Mouse (Mus musculus): ENCODE measurements at regions not wholly inside any gene's neighbourhood (a gene's known extent, or its start where the extent isn't known, plus 50 kb on each side); places are given as distances from the start of the nearest gene placed in this dataset.
"Not testable (repeated sequence)": the region's sequence is repeated elsewhere in the genome, so short reads cannot be mapped to it uniquely, and the experiment has no call there.

DNA sequence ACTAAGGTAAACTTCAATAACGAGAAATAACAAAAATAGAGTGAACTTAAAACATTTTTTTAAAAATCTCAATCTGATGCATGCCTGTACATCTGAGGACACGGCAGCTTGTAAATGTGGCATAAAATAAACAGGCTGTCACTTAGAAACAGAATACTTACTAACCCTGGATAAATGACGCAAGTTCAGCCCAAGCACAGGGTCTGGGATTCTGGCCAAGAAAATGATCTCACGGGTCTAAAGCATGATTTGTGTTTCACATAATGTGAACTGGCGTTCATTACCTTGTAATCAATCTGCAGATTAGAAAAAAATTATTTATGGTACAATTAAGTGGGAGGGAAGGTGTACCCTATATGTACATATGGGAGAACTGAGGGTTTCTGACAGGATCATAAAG, 512.1 kb upstream of the Vrk2 start:
- no peak for DNase-seq

DNA sequence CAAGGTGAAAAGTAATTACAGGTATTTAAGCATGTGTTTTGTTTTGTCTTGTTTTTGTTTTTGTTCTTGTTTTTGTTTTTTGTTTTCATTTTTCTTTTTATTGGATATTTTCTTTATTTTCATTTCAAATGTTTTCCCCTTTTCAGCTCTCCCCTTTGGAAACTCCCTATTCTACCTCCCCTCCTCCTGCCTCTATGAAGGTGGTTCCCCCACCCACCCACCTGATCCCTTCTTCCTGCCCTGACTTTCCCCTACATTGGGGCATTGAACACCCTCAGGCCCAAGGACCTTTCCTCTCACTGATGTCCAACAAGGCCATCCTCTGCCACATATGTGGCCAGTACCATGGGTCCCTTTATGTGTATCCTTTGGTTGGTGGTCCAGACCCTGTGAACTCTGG, 509.1 kb upstream of the Vrk2 start:
- no peak for DNase-seq

DNA sequence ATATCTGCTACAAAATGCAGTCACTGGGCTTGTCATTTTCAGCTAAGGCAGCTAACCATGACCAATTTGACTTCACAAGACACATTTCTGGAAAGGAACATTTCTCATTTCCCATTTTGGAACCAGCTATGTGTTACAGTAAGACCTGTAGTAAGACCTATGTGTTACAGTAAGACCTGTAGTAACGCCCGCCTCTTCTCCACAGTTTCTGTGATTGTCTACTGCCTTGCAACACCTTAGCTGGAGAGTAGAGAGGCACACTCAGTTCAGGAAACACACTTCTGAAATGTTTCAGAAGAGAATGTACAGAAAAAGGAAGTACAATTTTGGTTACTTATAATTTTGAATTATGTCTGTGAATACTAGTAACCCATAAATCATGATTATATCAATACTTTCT, 508.2 kb upstream of the Vrk2 start:
- no peak for DNase-seq

DNA sequence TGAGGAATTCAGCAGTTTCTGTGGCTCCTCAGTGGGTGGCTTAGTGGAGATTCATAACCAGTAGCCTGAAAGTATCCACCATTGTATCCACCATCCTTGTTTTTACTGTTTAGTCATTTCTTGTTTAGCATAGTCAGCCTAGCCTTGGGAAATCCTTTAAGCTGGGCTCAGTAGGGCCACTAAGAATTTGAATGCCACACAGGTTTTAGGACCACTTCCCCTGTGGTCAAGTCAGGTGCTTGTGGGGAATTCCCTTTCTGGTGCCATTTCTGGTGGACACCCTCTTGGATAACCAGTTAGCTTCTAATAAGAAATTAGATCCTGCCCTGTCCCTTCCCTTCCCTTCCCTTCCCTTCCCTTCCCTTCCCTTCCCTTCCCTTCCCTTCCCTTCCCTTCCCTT, 502.8 kb upstream of the Vrk2 start:
- no peak for DNase-seq

DNA sequence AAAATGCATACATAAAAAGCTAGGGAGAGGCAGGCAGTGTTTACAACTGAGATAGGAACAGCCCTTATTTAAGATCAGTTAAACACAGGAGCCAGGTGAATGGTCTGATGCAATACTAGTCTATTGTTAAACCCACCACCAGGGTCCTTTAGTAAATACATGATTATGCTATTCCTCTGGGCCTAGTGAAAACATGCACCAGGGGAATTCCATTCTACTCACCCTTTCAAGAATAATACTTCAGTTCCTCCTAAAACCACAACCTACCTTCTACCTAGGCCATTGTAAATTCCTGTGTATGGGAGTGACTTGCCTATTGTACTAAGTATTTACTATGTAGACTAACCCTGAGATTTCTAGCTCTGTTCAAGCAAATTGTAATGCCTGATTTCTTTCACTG, 501.7 kb upstream of the Vrk2 start:
- DNase-seq = not testable (repeated sequence)

DNA sequence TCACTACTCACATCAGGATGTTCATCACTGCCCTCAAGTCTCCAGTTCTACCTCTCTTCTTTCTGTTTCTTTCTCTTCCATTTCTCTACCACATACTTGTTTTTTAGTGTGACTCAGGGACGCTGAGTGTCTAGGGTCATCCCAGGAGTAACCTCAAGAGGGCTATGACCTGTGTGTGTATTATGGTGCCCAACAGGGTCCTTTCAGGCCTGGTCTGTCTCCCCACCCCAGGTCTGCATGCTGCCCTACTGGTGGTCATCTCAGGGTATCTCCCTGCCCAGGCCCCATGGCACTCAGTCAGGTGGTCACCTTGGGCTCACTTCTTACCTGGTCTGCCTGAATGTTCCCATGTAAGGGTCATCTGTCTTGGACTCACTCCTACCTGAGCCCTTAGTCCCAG, 492.7 kb upstream of the Vrk2 start:
- DNase-seq = no peak

DNA sequence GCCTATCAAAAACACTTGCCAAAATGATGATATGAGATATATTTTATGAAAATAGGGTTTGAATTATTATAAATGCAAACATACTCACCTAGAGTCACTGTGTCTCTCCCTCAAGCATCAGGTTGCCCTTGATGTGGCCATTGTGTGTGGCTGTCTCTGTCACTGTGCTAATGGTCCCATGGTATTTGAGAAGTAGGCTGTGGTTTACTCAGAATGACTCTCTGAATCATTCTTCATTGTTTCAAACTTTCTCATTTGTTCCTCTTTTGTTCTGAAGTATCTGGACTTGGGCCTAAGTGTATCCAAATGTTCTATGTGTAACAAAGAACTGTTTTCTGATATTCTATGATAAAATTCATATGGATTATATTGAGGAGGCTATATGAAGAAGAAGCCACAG, 487.4 kb upstream of the Vrk2 start:
- DNase-seq = no peak

DNA sequence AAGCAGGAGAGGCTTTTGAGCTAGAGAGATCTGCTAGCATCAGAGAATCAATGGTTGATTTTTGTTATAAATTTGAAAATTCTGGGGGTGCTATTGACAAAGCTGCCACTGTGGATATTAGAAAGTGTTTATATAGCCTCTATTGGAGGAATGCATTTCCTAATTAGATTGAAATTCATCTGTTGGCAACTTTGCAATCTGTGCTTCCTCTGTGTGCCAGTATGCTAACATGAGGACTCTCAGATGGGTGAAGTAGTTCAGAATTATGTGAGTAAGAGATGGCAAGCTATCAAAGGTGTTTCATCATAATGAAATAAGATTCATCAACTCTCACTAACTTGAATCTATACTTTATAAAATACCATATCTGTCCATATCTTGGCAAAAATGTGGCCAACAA, 476.6 kb upstream of the Vrk2 start:
- no peak for DNase-seq

DNA sequence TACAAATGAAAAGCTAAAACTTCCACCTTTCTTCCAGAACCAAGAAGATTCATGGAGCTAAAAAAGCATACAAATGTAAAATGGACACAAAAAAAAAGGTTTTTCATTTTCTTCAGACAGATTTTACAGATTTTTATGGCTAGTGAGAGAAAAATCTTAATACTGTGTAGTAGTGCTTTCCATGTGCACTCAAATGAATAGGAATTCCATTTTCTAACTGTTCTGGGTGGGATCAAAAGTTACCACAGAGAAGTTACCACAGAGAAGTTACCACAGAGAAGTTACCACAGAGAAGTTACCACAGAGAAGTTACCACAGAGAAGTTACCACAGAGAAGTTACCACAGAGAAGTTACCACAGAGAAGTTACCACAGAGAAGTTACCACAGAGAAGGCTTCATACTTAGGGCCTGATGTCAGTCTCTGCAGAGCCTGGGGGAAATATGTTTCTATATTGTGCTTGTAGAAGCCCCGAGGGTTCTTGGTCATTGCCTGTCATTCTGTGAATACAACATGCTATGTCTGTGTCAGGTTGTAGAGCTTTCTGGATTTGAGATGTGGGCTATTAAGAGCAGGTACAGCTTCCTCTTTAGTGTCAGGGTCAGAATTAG, 433.5 kb upstream of the Vrk2 start:
- DNase-seq = no peak

DNA sequence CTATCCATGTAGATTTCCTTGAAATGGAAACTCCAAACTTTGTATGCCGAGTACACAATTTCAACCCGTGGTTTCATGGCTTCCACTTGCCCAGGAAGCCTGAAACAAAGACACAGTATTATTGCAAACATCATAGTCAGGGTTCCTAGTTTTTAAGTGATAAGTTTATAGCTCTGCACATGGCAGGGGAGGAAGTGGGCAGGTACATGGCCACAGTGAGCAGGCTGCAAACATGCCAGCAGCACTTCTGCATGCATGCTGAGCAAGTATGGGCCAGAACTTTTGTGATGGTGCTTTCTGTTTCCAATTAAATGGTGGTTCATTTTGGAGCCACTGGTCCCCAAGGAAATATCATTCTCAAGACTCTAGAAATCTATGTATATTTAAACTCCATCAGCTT, 431.7 kb upstream of the Vrk2 start:
- no peak for DNase-seq

DNA sequence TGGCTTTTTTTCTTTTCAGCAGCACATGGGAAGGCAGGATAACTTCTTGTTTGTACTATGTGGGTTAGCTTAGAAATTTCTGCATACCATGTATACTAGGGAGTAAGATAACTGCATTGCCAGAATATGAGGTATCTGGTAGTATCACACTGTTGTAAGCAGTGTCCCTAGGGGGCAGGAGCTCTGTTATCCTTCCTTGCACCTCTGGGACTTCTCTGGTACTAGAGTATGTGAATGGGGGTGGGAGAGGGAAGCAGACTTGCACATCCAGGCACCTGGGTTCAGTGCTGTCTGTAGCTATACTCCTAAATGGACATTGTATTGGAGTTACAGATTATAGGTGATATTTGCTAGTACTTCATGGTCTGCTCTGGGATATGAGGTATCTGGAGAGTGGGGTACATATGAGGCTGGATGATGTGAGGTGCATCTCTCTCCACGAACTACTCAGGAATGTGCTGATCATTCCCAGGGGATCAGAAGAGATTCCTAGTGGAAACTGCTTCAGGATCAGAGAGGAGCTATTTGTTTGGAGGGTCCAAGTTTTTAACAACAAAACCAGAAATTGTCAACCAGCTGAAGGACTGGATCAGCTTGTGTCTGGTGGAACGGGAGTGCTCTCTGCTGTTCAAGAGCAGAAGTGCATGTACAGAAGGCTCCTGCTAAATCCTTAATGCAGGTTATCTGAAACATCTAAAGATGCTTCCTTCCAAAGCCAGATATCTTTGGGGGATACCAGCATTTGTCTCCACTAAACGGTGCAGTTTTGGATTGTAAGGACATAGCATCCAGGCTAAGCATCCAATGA, 402.7 kb upstream of the Vrk2 start:
- peak in 1 of 2 experiments; percentile 2 for DNase-seq

DNA sequence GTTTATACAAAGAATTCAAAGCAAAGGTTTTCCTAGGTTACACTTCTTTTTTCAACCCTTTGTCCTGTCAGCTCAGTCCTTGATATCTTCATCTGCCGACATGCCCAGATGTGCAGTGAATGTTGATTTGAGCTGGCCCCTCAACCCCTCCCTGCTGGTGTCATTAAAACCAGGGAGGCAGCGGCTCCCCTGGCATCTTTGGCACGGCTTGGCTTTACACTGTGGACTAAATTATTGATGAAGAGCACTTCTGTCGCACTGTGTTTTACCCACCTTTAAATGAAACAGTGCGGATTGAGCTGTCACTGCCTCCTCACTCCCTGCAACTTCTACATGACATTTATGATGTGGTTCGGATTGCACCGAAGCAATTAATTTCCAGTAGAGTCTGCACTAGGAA, 387.4 kb upstream of the Vrk2 start:
- no peak for DNase-seq

DNA sequence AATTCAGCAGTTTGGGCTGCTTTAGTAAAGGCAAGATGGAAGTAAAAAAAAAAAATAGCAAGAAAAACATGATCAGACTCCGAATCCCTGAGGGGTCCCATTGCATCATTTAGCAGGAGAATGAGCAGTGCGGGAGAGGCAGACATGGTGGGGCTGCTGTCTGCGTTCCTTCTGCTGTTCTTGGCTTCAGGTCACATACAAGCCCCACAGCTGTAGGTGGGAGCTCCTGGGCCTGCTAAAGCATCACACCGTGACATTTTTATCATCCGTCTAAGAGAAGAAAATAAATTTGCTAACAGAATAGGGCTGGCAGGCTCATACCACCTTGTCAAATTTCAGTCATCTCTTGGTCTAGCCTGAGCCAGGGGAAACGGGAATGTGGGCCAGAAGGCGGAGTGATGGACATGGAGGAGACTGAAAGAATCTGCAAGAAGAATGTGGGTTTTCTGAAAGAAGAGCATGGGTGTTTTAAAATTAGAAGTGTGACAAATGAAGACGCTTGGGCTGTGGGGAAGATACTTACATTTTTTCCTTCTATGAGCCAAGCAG, 378.8 kb upstream of the Vrk2 start:
- DNase-seq = no peak

DNA sequence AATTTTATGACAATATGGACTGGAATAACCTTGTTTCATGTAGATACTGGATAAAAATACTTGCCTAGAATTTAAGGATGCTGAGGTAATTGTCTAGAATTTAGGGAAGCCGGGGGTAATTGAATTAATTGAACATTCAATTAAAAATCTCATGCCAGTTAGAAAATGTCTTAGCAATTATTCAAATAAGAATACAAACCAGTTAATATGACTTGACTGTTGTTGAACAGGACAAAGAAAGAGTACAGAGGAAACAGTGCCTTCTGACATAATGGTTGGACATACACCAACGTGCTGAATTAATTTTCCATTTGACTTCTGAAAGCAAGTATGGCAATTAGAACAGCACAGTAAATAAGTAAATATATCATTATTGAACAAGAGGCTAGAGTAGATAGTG, 377.4 kb upstream of the Vrk2 start:
- DNase-seq = no peak

DNA sequence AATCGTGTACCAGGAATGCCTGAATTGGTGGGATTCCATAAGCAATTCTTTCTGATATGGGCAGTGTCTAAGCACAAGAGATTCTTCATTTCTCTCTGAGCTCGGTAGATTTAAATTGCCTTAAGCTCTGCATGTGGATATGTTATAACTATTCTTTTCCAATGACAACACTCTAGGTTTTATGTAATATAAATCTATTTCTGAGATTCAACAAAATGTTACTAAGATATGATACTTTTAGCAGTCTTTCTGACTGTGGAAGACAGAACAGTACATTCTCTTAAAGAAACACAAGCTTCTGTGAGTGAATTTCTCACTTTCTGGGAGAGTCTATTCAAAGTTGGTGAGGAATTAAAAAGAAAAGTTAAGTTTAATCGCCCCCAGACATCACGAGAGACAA, 373.6 kb upstream of the Vrk2 start:
- DNase-seq = no peak

DNA sequence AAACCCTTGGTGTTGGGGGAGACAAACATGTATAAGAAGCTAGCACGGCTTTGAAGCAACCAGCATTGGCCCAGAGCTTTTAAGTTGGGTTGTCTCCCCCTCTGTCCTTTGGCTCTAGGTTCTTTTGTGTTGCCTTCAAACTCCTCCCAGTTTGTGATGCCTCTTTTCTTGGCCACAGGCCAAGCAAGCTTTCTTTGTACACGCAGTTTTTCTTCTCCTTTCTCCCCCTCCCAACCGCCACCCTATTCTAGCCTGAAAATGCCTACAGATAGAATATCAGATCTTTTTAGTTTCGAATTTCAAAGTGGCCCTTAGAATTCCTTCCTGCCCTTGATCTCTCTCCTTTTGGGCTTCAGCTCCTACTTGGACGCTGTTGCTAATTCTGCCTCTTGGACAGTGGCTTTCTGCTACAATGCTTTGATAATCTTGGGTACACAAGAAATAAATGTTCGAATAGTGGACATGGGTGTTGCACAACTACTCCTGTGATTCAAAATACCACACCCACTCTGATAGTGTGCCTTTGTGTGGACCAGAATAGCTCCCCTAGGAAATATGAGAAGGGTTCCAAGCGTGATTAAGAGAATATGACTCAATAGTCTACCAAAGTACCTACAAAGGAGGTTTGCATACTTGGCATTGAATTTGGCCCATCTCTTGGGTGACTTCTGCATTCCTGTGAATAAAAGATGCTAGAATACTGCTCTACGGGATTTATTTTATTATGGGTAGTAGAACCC, 369.3 kb upstream of the Vrk2 start:
- DNase-seq = no peak

DNA sequence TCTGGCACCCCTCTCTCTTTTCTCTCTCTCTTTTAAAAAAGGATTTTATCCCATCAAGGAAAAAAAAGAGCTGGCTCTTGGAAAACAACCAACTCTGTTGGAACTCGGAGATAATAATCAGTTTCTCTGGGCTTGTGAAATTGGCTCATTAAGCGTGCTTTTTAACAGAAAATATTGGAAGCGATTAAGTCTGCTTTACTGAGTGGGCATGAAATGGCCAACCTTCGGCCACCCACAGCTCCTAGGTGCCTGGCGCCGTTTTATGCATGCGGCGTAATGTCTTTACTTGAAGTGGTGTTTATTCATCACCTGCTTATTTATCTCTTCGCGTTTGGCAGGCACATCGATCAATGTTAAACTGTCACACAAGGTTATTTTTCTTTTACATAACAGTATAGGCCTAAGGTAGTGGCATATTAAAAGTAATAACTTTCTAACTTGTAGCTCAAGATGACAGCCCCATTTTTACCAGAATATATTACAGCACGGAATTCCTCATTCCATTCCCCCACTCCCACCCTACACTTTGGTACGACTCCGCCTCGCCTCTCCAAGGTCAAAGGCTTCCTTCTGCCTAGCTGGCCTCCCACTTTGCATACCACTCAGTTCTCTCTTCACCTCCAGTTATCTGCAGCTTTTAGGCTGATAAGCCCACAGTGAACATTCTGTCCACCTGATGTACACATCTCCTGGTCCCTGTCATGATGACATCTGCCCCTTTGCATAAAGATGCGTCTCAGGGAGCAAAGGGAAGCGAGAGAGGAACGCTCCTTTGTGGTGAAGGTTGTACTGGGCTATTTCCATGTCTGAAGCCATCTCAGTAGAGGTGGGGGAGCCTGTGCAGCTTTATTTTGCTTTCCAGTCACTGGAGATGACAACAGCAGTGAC, 368.5 kb upstream of the Vrk2 start:
- DNase-seq = no peak

DNA sequence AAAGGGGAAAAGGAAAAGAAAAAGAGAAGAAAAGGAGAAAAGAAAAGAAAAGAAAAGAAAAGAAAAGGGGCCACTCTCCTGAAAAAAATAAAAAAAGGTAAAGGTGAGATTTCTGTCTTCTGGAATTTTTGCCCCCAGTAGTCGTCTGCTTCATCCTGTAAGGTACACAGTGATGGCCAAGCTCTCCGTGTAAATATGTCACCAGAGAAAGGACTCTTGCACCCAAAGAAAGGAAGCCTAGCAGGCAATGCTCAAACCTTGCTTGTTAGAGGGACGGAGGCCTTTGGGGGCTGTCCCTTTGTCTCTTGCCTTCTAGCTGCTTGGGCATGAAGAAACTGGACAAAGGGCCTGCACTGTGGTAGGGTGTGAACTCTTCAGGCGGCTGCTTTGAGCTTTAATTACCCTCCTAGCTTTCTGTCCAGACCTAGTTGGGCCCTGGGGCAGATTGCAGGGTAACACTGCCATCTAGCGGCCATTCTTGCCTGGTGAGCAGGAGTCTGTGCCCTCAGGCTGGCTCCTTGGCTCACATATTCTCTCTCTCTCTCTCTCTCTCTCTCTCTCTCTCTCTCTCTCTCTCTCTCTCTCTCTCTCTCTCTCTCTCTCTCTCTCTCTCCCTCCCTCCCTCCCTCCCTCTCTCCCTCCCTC, 367.7 kb upstream of the Vrk2 start:
- DNase-seq = peak; percentile 82 to 86

DNA sequence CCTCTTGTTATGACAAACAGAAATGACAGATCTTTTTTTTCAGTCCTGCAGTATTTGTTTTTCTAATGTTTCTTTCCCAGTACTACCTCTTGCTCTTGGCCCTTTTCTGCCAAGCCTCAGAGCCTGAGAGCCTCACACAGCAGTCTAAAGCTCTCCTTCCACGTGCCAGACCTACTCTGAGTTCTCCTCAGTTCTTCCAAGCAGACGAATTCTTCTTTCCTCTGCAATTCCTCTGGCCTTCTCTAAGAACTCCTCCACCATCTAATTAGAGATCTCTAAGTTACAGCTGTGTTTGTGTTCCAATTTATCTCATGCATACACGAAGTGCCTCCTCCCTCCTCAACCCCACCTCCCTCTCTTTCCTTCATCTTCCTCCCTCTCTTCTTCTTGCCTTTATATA, 362.4 kb upstream of the Vrk2 start:
- DNase-seq = no peak

DNA sequence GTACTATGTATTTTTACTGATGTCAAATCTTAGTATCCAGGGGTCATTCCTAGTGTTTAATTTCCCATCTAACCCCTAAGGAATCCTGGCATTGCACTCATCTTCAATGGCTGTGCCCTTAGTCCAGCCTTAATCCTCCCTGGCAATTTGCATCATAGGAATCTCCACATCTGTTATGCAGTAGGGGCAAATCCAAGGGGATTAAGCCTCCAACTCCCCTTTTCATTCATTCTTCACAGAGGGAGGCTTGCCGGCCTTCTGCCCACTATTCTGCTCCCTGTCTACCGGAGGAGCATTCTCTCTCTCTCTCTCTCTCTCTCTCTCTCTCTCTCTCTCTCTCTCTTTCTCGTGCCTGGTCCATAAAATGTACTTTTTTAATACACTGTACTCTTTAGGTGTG, 338.0 kb upstream of the Vrk2 start:
- DNase-seq = no peak

DNA sequence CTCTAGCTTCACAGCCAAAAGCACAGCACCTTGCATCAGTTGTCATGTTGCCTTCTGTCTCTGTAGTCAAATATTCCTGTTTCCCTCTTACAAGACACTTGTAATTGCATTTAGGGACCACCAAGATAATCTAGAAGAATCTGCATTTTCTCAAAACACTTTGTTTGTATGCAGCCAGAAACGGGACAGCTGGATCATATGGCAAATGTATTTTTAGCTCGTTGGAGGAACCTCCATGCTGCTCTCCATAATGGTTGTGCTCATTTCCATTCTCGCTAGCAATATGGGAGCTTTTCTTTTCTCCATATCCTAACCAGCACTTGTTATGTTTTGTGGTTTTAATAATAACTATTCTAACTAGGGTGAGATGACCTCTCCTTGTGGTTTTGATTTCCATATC, 313.3 kb upstream of the Vrk2 start:
- DNase-seq = no peak

DNA sequence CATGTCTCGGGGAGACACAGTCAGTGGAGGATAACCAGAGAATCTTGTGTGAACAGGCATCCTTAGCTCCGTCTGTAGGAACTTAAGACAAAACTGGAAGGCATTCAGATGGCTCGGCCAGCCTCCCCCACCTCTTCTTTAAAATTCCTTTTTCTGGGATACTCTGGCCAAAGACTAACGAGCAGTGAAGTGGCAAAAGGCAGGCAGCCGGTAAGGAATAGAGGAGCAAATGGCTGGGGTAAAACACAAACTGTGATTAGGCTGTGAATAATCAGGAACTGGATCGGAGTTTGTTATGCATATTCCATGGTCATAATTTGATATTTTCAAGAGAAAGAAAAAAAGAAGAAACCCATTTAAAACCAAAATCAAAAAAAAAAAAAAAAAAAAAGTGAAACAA, 287.8 kb upstream of the Vrk2 start:
- DNase-seq = no peak

All from cerebellum, postnatal 36 days (tissue).